Mouse (Mus musculus) cerebellum, adult 2 months (tissue): ENCODE measurements around the gene 1700123O20Rik. TPM values are rescaled to one million over a fixed set of nuclear protein-coding genes. Genes with fewer than 3 reads are reported as not detected.
A peak's percentile ranks its signal among the peaks of the same experiment; 100 is the strongest.

ENCODE experiments used
- DNase-seq, 2 experiments: peaks; one replicate each; pipeline ENCODE4 v3.0.0; 2021
- H3K27ac ChIP-seq: fragments of 200-500 bp; 2 replicates; pipeline ENCODE4 v1.5.1; 2012; ENCODE audit warnings: low read length, control low read depth, inconsistent platforms; ENCODE audit not compliant: insufficient read depth
- H3K27me3 ChIP-seq: fragments of 200-500 bp; 2 replicates; pipeline ENCODE4 v1.6.1; 2012; ENCODE audit warnings: inconsistent platforms, mild to moderate bottlenecking, low read length, moderate library complexity; ENCODE audit not compliant: control insufficient read depth, insufficient read depth
- H3K4me1 ChIP-seq: fragments of 200-500 bp; 2 replicates; pipeline ENCODE4 v1.6.1; 2011; ENCODE audit warnings: low read length; ENCODE audit not compliant: control insufficient read depth, insufficient read depth
- H3K4me3 ChIP-seq: fragments of 200-500 bp; replicated peaks from 2 replicates; pipeline ENCODE3; 2011; ENCODE audit warnings: mild to moderate bottlenecking, low read depth, low read length, control low read depth; ENCODE audit not compliant: insufficient read depth
- CTCF ChIP-seq: fragments of 200-500 bp; IDR thresholded peaks from 2 replicates; pipeline ENCODE4 v1.5.1; 2011; ENCODE audit warnings: low read depth, mild to moderate bottlenecking, control low read depth, low read length, moderate library complexity, borderline replicate concordance; ENCODE audit not compliant: insufficient read depth
- POLR2A ChIP-seq: fragments of 200-500 bp; IDR thresholded peaks from 2 replicates; pipeline ENCODE4 v1.6.1; 2011; ENCODE audit warnings: low read length, control low read depth, borderline replicate concordance; ENCODE audit not compliant: insufficient read depth
- WGBS: fragments of 180-500 bp; shearing (Covaris S2); methylation state at CpG from one replicate; pipeline ENCODE4 v1.1.7; 2018; 5-methylcytosine and 5-hydroxymethylcytosine counted together
- polyA plus RNA-seq: library from polyadenylated mRNA; depleted of rRNA; stranded (reverse); fragments of >200 nt; gene quantifications from 2 replicates; pipeline ENCODE4 v1.2.3, GENCODE M21; 2012

1700123O20Rik gene
- polyA plus RNA-seq, 1 experiment = 51.0 TPM

- H3K27ac ChIP-seq = no peak overlapping the region
- 11% methylated on average over 6 of the region's 6 CpGs for WGBS
- DNase-seq = peak; percentile 68 to 79
- no peak overlapping the region for H3K4me3 ChIP-seq
- peak; percentile 92 for TF ChIP-seq CTCF
- no peak for TF ChIP-seq POLR2A
- H3K4me1 ChIP-seq = no peaks in the 10 kb centered on the region
- H3K27me3 ChIP-seq = no peaks in the 10 kb centered on the region
These were observed 15.3 kb downstream of the 1700123O20Rik start for GRCm38 (mm10) chr14:54701298-54701697.

GRCm38 (mm10) chr14:54703207-54703606 lies 17.2 kb downstream of the 1700123O20Rik start:
- H3K27ac ChIP-seq = no peak overlapping the region
- 65% methylated on average over 10 of the region's 10 CpGs for WGBS
- H3K27me3 ChIP-seq = no peaks in the 10 kb centered on the region
- no peak overlapping the region for H3K4me3 ChIP-seq
- no peak for TF ChIP-seq CTCF
- TF ChIP-seq POLR2A = no peak
- DNase-seq = no peak
- H3K4me1 ChIP-seq = no peaks in the 10 kb centered on the region

- WGBS = 72% methylated on average over 5 of the region's 5 CpGs
- TF ChIP-seq CTCF = no peak
- TF ChIP-seq POLR2A = no peak
- Histone ChIP-seq H3K27ac (no peak overlapping the region), H3K27me3 (no peaks in the 10 kb centered on the region), H3K4me3 (no peak overlapping the region), H3K4me1 (no peaks in the 10 kb centered on the region)
- no peak for DNase-seq
These were observed 19.8 kb downstream of the 1700123O20Rik start for GRCm38 (mm10) chr14:54705844-54706243.

GRCm38 (mm10) chr14:54706589-54707320 lies 20.7 kb downstream of the 1700123O20Rik start:
- H3K4me1 ChIP-seq = no peaks in the 10 kb centered on the region
- no peak overlapping the region for H3K27ac ChIP-seq
- 55% methylated on average over 17 of the region's 17 CpGs for WGBS
- no peaks in the 10 kb centered on the region for H3K27me3 ChIP-seq
- no peak overlapping the region for H3K4me3 ChIP-seq
- DNase-seq = no peak
- no peak for TF ChIP-seq POLR2A
- TF ChIP-seq CTCF = no peak

GRCm38 (mm10) chr14:54709054-54709453 lies 23.0 kb downstream of the 1700123O20Rik start:
- Histone ChIP-seq H3K27ac (no peak overlapping the region), H3K27me3 (no peaks in the 10 kb centered on the region), H3K4me3 (no peak overlapping the region), H3K4me1 (0 out of 2 replicates have a peak, but pooled peaks cover 2% of the 10 kb centered on the region)
- WGBS = 95% methylated on average over 9 of the region's 9 CpGs
- no peak for TF ChIP-seq POLR2A
- TF ChIP-seq CTCF = no peak
- no peak for DNase-seq

- 89% methylated on average over 7 of the region's 7 CpGs for WGBS
- no peak for TF ChIP-seq POLR2A
- no peak for TF ChIP-seq CTCF
- no peak for DNase-seq
These were observed 26.1 kb downstream of the 1700123O20Rik start, which contains the start of gene Cebpe for GRCm38 (mm10) chr14:54712074-54712473. Gene Cebpe, minus strand, starts transcription at chr14:54712174.

GRCm38 (mm10) chr14:54712861-54713260 lies 26.8 kb downstream of the 1700123O20Rik start:
- H3K4me1 ChIP-seq = 0 out of 2 replicates have a peak, but pooled peaks cover 2% of the 10 kb centered on the region
- no peak overlapping the region for H3K27ac ChIP-seq
- H3K4me3 ChIP-seq = no peak overlapping the region
- TF ChIP-seq CTCF (no peak), POLR2A (no peak)
- WGBS = 88% methylated on average over 8 of the region's 8 CpGs
- DNase-seq = no peak
- H3K27me3 ChIP-seq = no peaks in the 10 kb centered on the region

More at GRCm38 (mm10) chr14:54712074-54712473, 26.1 kb downstream of the 1700123O20Rik start, which contains the start of gene Cebpe:
- Histone ChIP-seq H3K4me3 (no peak within 1 kb of the TSS), H3K4me1 (0 out of 2 replicates have a peak, but pooled peaks cover 2% of the 10 kb centered on the region), H3K27me3 (no peaks in the 10 kb centered on the region), H3K27ac (no peak within 1 kb of the TSS)

- WGBS = under 1% methylated on average over 13 of the region's 13 CpGs
- peak; percentile 83 to 84 for DNase-seq
- 0 out of 2 replicates have a peak overlapping the region, but pooled peaks have one; percentile 32 for H3K27ac ChIP-seq
These were observed 28.1 kb downstream of the 1700123O20Rik start for GRCm38 (mm10) chr14:54714121-54714520.

More at GRCm38 (mm10) chr14:54714121-54714520, 28.1 kb downstream of the 1700123O20Rik start:
- Histone ChIP-seq H3K4me1 (0 out of 2 replicates have a peak, but pooled peaks cover 2% of the 10 kb centered on the region), H3K4me3 (peak overlapping the region; percentile 64), H3K27me3 (no peaks in the 10 kb centered on the region)
- TF ChIP-seq CTCF (peak; percentile 63; the same call in 1 of the 2 replicates), POLR2A (peak; percentile 21; the same call in 1 of the 2 replicates)
